Mouse (Mus musculus) kidney, embryonic 16.5 days (tissue): ENCODE measurements at regions not wholly inside any gene's neighbourhood (a gene's known extent, or its start where the extent isn't known, plus 50 kb on each side); places are given as distances from the start of the nearest gene placed in this dataset.

Source experiments
- ATAC-seq: fragments of 200-750 bp; cut with Nextera tagmentation; 2 replicates; pipeline ENCODE4 v1.8.0; 2017; ENCODE audit warnings: moderate TSS enrichment; ENCODE audit not compliant: low FRiP score, low TSS enrichment
- H3K27ac ChIP-seq: fragments of 300-500 bp; sonication (generic); 2 replicates; pipeline ENCODE4 v1.5.1; 2014; ENCODE audit warnings: low read length
- H3K27me3 ChIP-seq: fragments of 300-500 bp; sonication (generic); 2 replicates; pipeline ENCODE4 v1.6.1; 2014; ENCODE audit warnings: low read length, control low read depth, mixed read lengths; ENCODE audit not compliant: insufficient read depth
- H3K36me3 ChIP-seq: fragments of 300-500 bp; sonication (generic); 2 replicates; pipeline ENCODE4 v1.6.1; 2014; ENCODE audit warnings: low read length, control low read depth, mixed read lengths; ENCODE audit not compliant: insufficient read depth
- H3K4me1 ChIP-seq: fragments of 300-500 bp; sonication (generic); 2 replicates; pipeline ENCODE4 v1.6.1; 2014; ENCODE audit warnings: low read length, control low read depth, mixed read lengths; ENCODE audit not compliant: insufficient read depth
- H3K4me2 ChIP-seq: fragments of 300-500 bp; sonication (generic); replicated peaks from 2 replicates; pipeline ENCODE4 v1.6.1; 2014; ENCODE audit warnings: low read depth, low read length
- H3K4me3 ChIP-seq: fragments of 300-500 bp; sonication (generic); 2 replicates; pipeline ENCODE4 v1.5.1; 2014; ENCODE audit warnings: mild to moderate bottlenecking, low read length
- H3K9ac ChIP-seq: fragments of 300-500 bp; sonication (generic); replicated peaks from 2 replicates; pipeline ENCODE4 v1.6.1; 2014; ENCODE audit warnings: low read length
- H3K9me3 ChIP-seq: fragments of 300-500 bp; sonication (generic); 2 replicates; pipeline ENCODE4 v1.6.1; 2016; ENCODE audit warnings: low read length, control low read depth
- WGBS: fragments of 180-500 bp; shearing (Covaris S2); extraction: QIAGEN DNeasy Blood & Tissue Kit; methylation state at CpG from one replicate; pipeline ENCODE4 v1.1.7; 2014; 5-methylcytosine and 5-hydroxymethylcytosine counted together

DNA sequence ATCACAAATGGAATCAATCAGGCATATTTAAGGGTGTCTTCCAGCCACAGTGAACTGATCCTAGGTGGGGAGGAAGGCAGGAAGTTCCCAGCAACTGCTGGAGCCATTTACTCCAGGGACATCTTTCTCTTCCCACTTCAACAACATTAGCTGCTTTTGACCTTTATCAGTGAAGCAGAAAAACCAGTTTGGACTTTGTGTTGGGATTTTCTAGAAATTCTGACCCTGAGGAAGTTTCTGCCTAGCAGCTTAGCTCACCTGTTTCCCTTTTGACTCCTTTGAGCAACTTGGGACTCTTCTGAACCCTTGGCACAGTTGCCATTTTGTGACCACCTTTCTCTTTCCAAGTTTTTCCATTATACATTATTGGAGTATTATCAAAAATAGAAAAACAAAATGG, 1403.9 kb upstream of the Lrrc6 start:
- H3K27me3 ChIP-seq, result no peaks in the 10 kb centered on the region
- no peak for ATAC-seq
- H3K4me1 ChIP-seq, result no peaks in the 10 kb centered on the region
- H3K9ac ChIP-seq, result no peak overlapping the region
- H3K4me2 ChIP-seq, result no peak overlapping the region
- H3K27ac ChIP-seq, result no peak overlapping the region
- no peaks in the 10 kb centered on the region for H3K9me3 ChIP-seq
- no peak overlapping the region for H3K4me3 ChIP-seq
- no peaks in the 10 kb centered on the region for H3K36me3 ChIP-seq

DNA sequence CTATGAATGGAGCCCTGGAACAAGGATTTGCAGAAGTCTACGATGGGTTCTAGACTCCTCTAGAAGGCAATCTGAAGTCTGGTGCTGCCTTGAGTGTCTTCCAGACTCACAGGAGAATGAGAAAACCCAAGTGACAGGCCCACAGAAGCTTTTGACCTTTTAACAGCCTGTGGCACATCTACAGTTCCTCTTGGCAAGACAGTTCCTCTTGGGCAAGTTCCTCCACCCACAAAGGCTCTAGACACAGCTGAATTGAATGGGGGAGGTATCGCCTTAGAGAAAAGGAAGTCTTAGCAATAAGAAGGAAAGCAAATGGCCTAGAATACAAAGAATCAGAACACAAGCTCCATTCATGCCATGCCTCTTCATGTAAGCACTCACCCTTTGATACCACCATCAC, 1402.3 kb upstream of the Lrrc6 start:
- no peaks in the 10 kb centered on the region for H3K9me3 ChIP-seq
- H3K36me3 ChIP-seq, result no peaks in the 10 kb centered on the region
- H3K4me1 ChIP-seq, result no peaks in the 10 kb centered on the region
- H3K4me2 ChIP-seq, result no peak overlapping the region
- no peak overlapping the region for H3K9ac ChIP-seq
- H3K27ac ChIP-seq, result no peak overlapping the region
- 96% methylated on average over 2 of the region's 2 CpGs for WGBS
- ATAC-seq, result no peak
- H3K27me3 ChIP-seq, result no peaks in the 10 kb centered on the region
- no peak overlapping the region for H3K4me3 ChIP-seq

DNA sequence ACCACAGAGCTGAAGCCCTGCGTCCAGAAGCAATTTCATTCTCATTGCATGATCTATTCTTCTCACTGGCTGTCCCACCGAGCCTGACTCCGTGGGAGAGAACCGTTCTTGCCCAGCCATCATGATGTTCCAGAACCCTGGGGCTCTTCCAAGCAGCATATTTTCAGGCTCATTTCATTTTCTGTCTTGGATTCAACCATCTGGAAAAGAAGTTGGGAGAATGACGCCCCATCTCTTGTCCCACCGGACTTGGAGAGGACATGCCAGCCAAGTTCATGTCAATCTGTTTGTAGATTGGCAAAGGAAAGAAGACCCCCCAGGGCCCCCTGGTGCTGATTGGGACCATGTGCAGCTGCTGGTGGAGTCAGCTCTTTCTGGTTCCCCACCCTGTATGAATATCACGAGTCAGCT, 1400.5 kb upstream of the Lrrc6 start:
- Histone ChIP-seq H3K27ac (no peak overlapping the region), H3K4me1 (no peaks in the 10 kb centered on the region)
- ATAC-seq, result no peak

DNA sequence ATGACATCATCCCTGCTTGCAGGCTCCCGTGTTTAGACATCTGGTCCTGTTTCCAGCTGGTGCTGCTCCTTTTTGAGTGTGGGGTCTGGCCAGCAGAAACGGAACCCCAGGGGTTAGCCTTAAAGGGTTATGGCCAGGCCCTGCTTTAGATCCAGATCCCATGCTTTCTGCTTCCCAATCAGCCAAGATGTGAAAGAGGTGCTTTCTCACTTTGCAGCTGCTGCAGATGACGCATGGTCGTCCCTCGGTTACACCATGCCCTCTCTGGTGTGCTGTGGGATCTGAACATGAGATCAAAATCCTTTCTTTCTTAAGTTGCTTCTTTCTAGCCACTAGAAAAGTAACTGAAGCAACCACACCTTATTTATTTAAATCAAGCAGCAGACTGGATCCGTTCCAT, 1399.1 kb upstream of the Lrrc6 start:
- H3K27ac ChIP-seq, result no peak overlapping the region

More for the DNA sequence above, 1400.5 kb upstream of the Lrrc6 start:
- Histone ChIP-seq H3K4me3 (no peak overlapping the region), H3K9ac (no peak overlapping the region), H3K36me3 (no peaks in the 10 kb centered on the region), H3K9me3 (no peaks in the 10 kb centered on the region), H3K27me3 (no peaks in the 10 kb centered on the region), H3K4me2 (no peak overlapping the region)
- 85% methylated on average over 7 of the region's 7 CpGs for WGBS

DNA sequence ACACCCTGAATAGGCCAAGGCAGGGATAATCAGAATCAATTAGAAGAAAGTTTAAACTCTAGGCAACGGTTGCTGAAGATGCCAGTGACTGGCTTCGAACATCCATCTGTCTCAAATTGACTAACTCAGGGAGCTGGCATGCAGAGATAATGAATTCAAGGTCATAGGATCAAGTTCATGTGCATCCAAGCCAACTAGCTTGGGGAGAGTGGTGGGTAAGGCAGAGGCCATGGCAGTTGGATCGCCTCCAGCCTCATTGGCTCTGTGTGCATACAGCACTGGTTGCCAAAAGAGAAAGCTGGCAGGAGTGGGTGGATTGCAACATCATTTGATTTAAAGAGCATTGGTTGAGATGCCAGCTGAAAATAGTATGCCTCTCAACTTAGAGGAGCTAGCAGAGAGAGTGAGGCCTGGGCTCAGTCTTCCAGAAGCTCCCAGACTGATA, 1398.3 kb upstream of the Lrrc6 start:
- WGBS, result 70% methylated on average over 3 of the region's 3 CpGs
- Histone ChIP-seq H3K4me1 (no peaks in the 10 kb centered on the region), H3K4me2 (no peak overlapping the region), H3K36me3 (no peaks in the 10 kb centered on the region), H3K27me3 (no peaks in the 10 kb centered on the region), H3K9me3 (no peaks in the 10 kb centered on the region), H3K4me3 (no peak overlapping the region), H3K9ac (no peak overlapping the region), H3K27ac (no peak overlapping the region)
- no peak for ATAC-seq

More for the DNA sequence above, 1399.1 kb upstream of the Lrrc6 start:
- Histone ChIP-seq H3K9me3 (no peaks in the 10 kb centered on the region), H3K4me3 (no peak overlapping the region), H3K4me1 (no peaks in the 10 kb centered on the region), H3K4me2 (no peak overlapping the region), H3K36me3 (no peaks in the 10 kb centered on the region), H3K9ac (no peak overlapping the region), H3K27me3 (no peaks in the 10 kb centered on the region)
- no peak for ATAC-seq
- 77% methylated on average over 6 of the region's 6 CpGs for WGBS

DNA sequence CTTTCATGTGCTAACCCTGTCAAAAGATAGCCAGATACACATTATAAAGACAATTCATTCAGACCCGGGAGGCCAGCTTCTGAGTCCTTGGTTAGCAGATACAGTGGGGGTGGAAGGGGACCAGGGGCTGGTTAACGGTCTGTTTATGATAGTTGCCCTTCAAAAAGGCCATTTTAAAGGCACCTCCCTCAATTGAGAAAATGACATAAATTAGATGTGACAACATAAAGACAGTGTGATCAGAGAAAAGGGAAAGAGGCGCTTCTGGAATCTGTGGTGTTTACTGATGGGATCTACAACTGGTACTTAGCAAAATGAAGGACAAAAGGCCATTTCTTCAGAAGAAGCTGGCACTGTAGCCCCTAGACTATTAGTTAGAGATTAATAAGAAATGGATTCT, 1391.4 kb upstream of the Lrrc6 start:
- no peaks in the 10 kb centered on the region for H3K27me3 ChIP-seq
- no peak overlapping the region for H3K9ac ChIP-seq
- no peak for ATAC-seq
- H3K9me3 ChIP-seq, result no peaks in the 10 kb centered on the region
- H3K4me2 ChIP-seq, result no peak overlapping the region
- no peaks in the 10 kb centered on the region for H3K36me3 ChIP-seq
- H3K4me1 ChIP-seq, result no peaks in the 10 kb centered on the region
- WGBS, result 60% methylated on average over 3 of the region's 3 CpGs
- H3K4me3 ChIP-seq, result no peak overlapping the region
- H3K27ac ChIP-seq, result no peak overlapping the region

DNA sequence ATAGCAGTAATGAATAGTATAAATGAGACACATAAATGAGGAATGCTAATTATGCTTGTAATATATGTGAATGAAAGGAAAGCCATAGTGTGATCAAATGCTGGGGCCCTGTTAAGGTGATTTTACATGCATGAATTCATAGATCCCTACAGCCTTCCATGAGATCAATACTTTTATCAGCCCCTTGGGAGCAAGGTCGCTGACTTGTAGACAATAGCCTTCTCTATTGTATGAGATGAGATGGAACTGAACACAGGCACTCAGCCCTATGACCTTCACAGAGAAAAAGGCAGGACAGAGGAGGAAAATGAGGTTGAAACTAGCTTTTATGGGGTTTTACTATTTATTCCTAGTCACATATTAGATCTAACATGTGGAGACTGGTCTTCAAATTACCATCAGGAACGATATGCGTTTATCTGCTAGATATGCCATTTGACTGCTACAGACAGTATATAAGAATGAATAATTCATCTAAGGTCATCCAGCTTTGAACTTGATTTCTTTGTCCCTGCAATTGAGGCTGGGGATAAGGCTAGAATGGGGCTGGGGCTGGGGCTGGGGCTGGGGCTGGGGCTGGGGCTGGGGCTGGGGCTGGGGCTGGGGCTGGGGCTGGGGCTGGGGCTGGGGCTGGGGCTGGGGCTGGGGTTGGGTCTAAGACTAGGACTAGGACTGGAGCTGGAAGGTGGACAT, 1390.0 kb upstream of the Lrrc6 start:
- Histone ChIP-seq H3K9ac (no peak overlapping the region), H3K4me1 (no peaks in the 10 kb centered on the region), H3K4me3 (no peak overlapping the region), H3K27ac (no peak overlapping the region), H3K9me3 (no peaks in the 10 kb centered on the region), H3K36me3 (no peaks in the 10 kb centered on the region), H3K4me2 (no peak overlapping the region), H3K27me3 (no peaks in the 10 kb centered on the region)
- WGBS, result 85% methylated on average over 3 of the region's 3 CpGs
- ATAC-seq, result no peak

DNA sequence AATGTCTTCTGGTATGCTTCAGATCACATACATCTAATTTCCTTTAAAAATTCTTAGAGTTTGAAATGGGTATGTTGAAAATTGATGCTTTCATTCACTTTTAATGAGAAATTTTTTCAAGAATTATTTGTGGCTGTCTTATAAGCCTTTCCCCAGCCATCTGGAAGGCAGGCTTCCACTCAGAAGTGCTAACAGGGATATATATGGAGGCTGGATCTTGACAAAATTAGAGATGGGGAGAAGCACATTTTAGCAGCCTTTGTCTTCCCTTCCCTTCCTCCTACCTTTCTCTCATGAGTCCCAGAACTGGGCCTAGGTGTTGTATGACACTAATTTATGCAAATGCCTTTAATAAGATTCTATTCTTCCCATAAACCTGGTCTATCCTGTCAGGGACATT, 1387.8 kb upstream of the Lrrc6 start:
- Histone ChIP-seq H3K4me2 (no peak overlapping the region), H3K27ac (no peak overlapping the region), H3K9ac (no peak overlapping the region), H3K27me3 (no peaks in the 10 kb centered on the region), H3K9me3 (no peaks in the 10 kb centered on the region), H3K4me1 (no peaks in the 10 kb centered on the region), H3K36me3 (no peaks in the 10 kb centered on the region), H3K4me3 (no peak overlapping the region)
- no peak for ATAC-seq

DNA sequence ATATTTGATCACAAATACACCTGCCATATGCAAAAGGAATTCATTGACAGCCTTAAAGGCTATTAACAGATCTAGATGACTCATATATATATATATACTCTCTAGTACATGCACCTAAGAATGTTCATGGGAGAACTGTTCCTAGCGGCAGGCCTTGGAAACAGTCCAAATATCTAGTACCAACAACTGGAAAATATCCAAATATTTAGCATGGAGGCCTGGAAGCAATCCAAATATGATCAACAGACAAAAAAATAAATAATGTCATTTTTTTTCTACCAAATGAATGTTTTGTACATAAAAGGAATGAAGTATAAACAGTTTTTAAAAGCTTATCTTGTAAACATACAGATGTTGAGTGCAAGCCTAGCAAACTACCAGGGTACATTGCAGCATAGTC, 1354.6 kb upstream of the Lrrc6 start:
- no peaks in the 10 kb centered on the region for H3K9me3 ChIP-seq
- H3K27me3 ChIP-seq, result no peaks in the 10 kb centered on the region
- no peak overlapping the region for H3K4me3 ChIP-seq
- H3K27ac ChIP-seq, result no peak overlapping the region
- no peak overlapping the region for H3K4me2 ChIP-seq
- H3K4me1 ChIP-seq, result no peaks in the 10 kb centered on the region
- no peaks in the 10 kb centered on the region for H3K36me3 ChIP-seq
- no peak overlapping the region for H3K9ac ChIP-seq
- ATAC-seq, result no peak
- 55% methylated on average over 1 of the region's 1 CpGs for WGBS

DNA sequence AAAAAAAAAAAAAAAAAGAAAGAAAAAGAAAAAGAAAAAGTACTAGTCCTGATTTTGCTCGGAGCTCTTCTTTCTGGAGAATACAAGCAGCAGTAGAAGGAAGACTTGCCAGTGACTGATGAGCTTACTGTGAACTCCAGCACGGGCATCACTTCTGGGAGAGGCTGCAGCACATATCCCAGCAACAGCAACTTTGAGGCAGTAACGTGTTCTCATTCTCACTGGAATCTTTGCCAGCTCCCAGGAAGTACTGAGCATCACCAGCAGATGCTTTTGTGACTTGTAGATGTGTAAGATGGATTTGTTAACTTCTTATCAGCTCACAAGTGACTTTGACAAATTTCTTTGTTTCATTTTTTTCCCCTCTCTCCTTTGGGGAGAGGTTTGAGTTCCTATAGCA, 1349.4 kb upstream of the Lrrc6 start:
- Histone ChIP-seq H3K27me3 (no peaks in the 10 kb centered on the region), H3K9me3 (no peaks in the 10 kb centered on the region), H3K4me2 (no peak overlapping the region), H3K9ac (no peak overlapping the region), H3K4me1 (no peaks in the 10 kb centered on the region), H3K4me3 (no peak overlapping the region), H3K36me3 (no peaks in the 10 kb centered on the region), H3K27ac (no peak overlapping the region)
- 74% methylated on average over 3 of the region's 3 CpGs for WGBS
- no peak for ATAC-seq
